ENCODE assay signal across 9 mouse cellular contexts in genomic region chr2:170154738-170155088, GRCm38 (mm10). TPM values are rescaled to one million over a fixed set of nuclear protein-coding genes. Genes with fewer than 3 reads are reported as not detected.
DNase-seq lines count a peak whose midpoint lies in the region; ATAC-seq and TF ChIP-seq lines count a peak whose summit lies in the region.
"Had no signal": no experiment of that assay in that cellular context is flagged by ENCODE, and none has a peak within 500 bp of the region (broad histone marks: within the 10 kb centered on the region; RNA-seq: fewer than 3 reads in every experiment).

No protein-coding gene starts in this region.

- peak overlapping the region; percentile 18; the same call in 1 of the 2 replicates for H3K9ac ChIP-seq in hindbrain, embryonic 14.5 days
- peak overlapping the region; percentile 45; the same call in 1 of the 2 replicates for H3K9ac ChIP-seq in midbrain, embryonic 14.5 days (replicated peaks; ENCODE audit: low read length)

- 11% methylated on average over 5 of the region's 5 CpGs for WGBS in kidney, adult 2 months
- WGBS in hindbrain, embryonic 14.5 days: 12% methylated on average over 5 of the region's 5 CpGs
- WGBS in midbrain, embryonic 14.5 days: 14% methylated on average over 5 of the region's 5 CpGs

- H3K27me3 ChIP-seq in kidney, adult 2 months (replicated peaks; ENCODE audit: control insufficient read depth, insufficient read depth, low read length): no peaks in the 10 kb centered on the region
- no peaks in the 10 kb centered on the region; the same call in 1 of the 2 replicates for H3K27me3 ChIP-seq in hindbrain, embryonic 14.5 days (ENCODE audit: control insufficient read depth, insufficient read depth, low read length)
- no peaks in the 10 kb centered on the region for H3K27me3 ChIP-seq in midbrain, embryonic 14.5 days (ENCODE audit: control insufficient read depth, insufficient read depth, low read length)
- H3K27me3 ChIP-seq: Patski had no signal

- H3K4me1 ChIP-seq in kidney, adult 2 months (ENCODE audit: control insufficient read depth, insufficient read depth, low read length): peaks cover 3% of the 10 kb centered on the region; the same call in 1 of the 2 replicates
- peaks cover 7% of the 10 kb centered on the region for H3K4me1 ChIP-seq in hindbrain, embryonic 14.5 days (replicated peaks; ENCODE audit: control insufficient read depth, insufficient read depth, low read length)
- H3K4me1 ChIP-seq in midbrain, embryonic 14.5 days (ENCODE audit: control insufficient read depth, insufficient read depth, low read length): peaks cover 13% of the 10 kb centered on the region; the same call in 1 of the 2 replicates

- no peak overlapping the region for H3K27ac ChIP-seq in kidney, adult 2 months (ENCODE audit: insufficient read depth, low read depth, low read length)
- no peak overlapping the region for H3K27ac ChIP-seq in hindbrain, embryonic 14.5 days
- 0 out of 2 replicates have a peak overlapping the region, but pooled peaks have one; percentile 26 for H3K27ac ChIP-seq in midbrain, embryonic 14.5 days (replicated peaks; ENCODE audit: low read depth, low read length)

- TF ChIP-seq POLR2A in kidney, adult 2 months (IDR thresholded peaks at IDR 0.05; ENCODE audit: low read depth, low read length): no peak
- no peak for TF ChIP-seq POLR2A in brain, embryonic 14.5 days (IDR thresholded peaks at IDR 0.05; ENCODE audit: borderline replicate concordance, extremely low read depth, insufficient read depth, insufficient read length, poor library complexity, severe bottlenecking)

- peak overlapping the region; percentile 50 for H3K4me2 ChIP-seq in hindbrain, embryonic 14.5 days (replicated peaks)
- H3K4me2 ChIP-seq in midbrain, embryonic 14.5 days (ENCODE audit: low read length): peak overlapping the region; percentile 58

- no peaks in the 10 kb centered on the region for H3K36me3 ChIP-seq in kidney, adult 2 months (ENCODE audit: control insufficient read depth, insufficient read depth, low read length)
- H3K36me3 ChIP-seq in hindbrain, embryonic 14.5 days (replicated peaks; ENCODE audit: control insufficient read depth, insufficient read depth): no peaks in the 10 kb centered on the region
- H3K36me3 ChIP-seq in midbrain, embryonic 14.5 days (ENCODE audit: control insufficient read depth, insufficient read depth, low read length): no peaks in the 10 kb centered on the region

- ATAC-seq in hindbrain, embryonic 14.5 days (ENCODE audit: low FRiP score): no peak
- no peak for ATAC-seq in midbrain, embryonic 14.5 days (ENCODE audit: low FRiP score, low TSS enrichment)
- no peak for ATAC-seq in CD4-positive, CD25-positive, alpha-beta regulatory T cell, adult 4 months

- peak overlapping the region; percentile 44 for H3K4me3 ChIP-seq in kidney, adult 2 months (ENCODE audit: insufficient read depth, low read depth, low read length)
- peak overlapping the region; percentile 18 for H3K4me3 ChIP-seq in hindbrain, embryonic 14.5 days (replicated peaks; ENCODE audit: low read length)
- H3K4me3 ChIP-seq in midbrain, embryonic 14.5 days (replicated peaks; ENCODE audit: low read depth, low read length): peak overlapping the region; percentile 29

- no peak for DNase-seq in kidney, adult 2 months
- DNase-seq in kidney, adult 18-20 months: no peak
- DNase-seq in brain, embryonic 14.5 days (ENCODE audit: low read depth): peak; percentile 50
- DNase-seq in hindbrain, embryonic 14.5 days (ENCODE audit: low spot score): no peak
- DNase-seq in midbrain, embryonic 14.5 days: no peak
- no peak for DNase-seq in gastrocnemius, adult 18-20 months (ENCODE audit: low spot score)
- no peak for DNase-seq in adrenal gland, postnatal 10 days

- H3K9me3 ChIP-seq in hindbrain, embryonic 14.5 days (ENCODE audit: control insufficient read depth, low read length): no peaks in the 10 kb centered on the region
- H3K9me3 ChIP-seq in midbrain, embryonic 14.5 days (ENCODE audit: control insufficient read depth, low read length): no peaks in the 10 kb centered on the region

- no peak for TF ChIP-seq CTCF in kidney, adult 2 months (conservative IDR thresholded peaks at IDR 0.05; ENCODE audit: insufficient read depth, insufficient read length, low read depth, low read length)
- TF ChIP-seq CTCF in brain, embryonic 14.5 days (IDR thresholded peaks at IDR 0.05; ENCODE audit: borderline replicate concordance, extremely low read depth, insufficient read depth, insufficient read length): no peak

RNA-seq across cellular contexts. Expression of gene Zfp217, which starts 6.8 kb away (rescaled TPM):
- 7.0 and 8.2 TPM in 2 replicates for polyA plus RNA-seq in kidney, adult 2 months (2012; rRNA removed)
- polyA plus RNA-seq in brain, embryonic 14.5 days (2012; rRNA removed): 5.7 and 7.6 TPM in 2 replicates
- 0.98 and 1.5 TPM in 2 replicates for polyA plus RNA-seq in hindbrain, embryonic 14.5 days (2014; fragmentation: Nextera tagmentation; extraction: Ambion mirVana)
- polyA plus RNA-seq in midbrain, embryonic 14.5 days (2014; fragmentation: Nextera tagmentation; extraction: Ambion mirVana): 1.8 TPM in 2 replicates
- total RNA-seq in gastrocnemius, adult 18-20 months (2021): 1 to 10 TPM; 3.8 to 5.5 TPM
- 10 to 100 TPM; 22.0 to 31.0 TPM for total RNA-seq in adrenal gland, postnatal 10 days (2021)
- polyA plus RNA-seq in CD4-positive, CD25-positive, alpha-beta regulatory T cell, adult 4 months (2017; shearing (Covaris generic)): 10 to 100 TPM in 1 of 2 experiments, 1 to 10 TPM in 1; 8.1 to 10.4 TPM
